Mouse (Mus musculus): ENCODE measurements around the gene Schip1. TPM values are rescaled to one million over a fixed set of nuclear protein-coding genes. Genes with fewer than 3 reads are reported as not detected.

Schip1 gene
- polyA plus RNA-seq, 1 experiment from 2014 or later = 2.3 TPM

DNA sequence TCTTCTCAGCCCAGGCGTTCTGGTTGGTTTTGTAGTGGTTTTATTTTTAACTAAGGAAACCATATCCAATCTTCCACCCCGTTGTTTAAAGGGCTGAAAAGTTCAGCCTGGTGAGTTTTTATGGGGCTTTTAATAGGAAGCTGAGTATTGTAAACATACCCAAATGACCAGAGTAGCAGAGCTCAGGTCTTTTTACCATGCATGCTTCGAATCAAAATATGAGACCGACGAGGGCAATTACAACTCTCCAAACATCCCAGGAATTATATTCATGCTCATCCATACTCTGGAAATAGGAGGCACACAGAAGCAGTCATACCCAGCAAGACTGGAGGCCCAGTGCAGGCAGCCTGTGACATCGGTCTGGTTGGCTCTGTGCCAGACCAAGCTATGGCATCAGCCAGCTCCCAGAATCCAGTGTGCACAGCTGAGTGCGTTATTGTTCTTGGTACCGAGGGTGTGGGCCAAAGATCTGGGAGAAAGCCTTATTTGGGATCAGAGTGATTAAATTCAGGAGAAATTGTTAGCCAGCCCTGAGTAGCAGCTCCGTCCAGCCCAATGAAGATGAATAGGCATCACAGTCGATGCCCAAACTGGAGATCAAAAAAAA lies 530.8 kb downstream of the Schip1 start:
- no peak overlapping the region for H3K27ac ChIP-seq (ENCODE audit: low read depth)
- no peak overlapping the region for H3K4me3 ChIP-seq (ENCODE audit: low read depth, low read length)
- no peak overlapping the region for H3K4me2 ChIP-seq (ENCODE audit: low read depth, low read length)
- H3K4me1 ChIP-seq (ENCODE audit: insufficient read depth) = peaks cover 15% of the 10 kb centered on the region; the same call in 1 of the 2 replicates
- WGBS (ENCODE audit: insufficient replicate concordance) = 70% methylated on average over 10 of the region's 10 CpGs
- H3K36me3 ChIP-seq (replicated peaks; ENCODE audit: insufficient read depth, low read length) = no peaks in the 10 kb centered on the region
- ATAC-seq (no peak), DNase-seq (no peak)
- H3K9ac ChIP-seq (replicated peaks) = no peak overlapping the region
- no peaks in the 10 kb centered on the region for H3K27me3 ChIP-seq (ENCODE audit: insufficient read depth, low read length)
- TF ChIP-seq EP300 (IDR thresholded peaks at IDR 0.05; ENCODE audit: low read depth) = no peak
- no peak for TF ChIP-seq CTCF (IDR thresholded peaks at IDR 0.05; ENCODE audit: low read depth)
- H3K9me3 ChIP-seq (ENCODE audit: low read length) = no peaks in the 10 kb centered on the region

GRCm38 (mm10) chr3:68596938-68597337 lies 532.3 kb downstream of the Schip1 start:
- H3K4me3 ChIP-seq (ENCODE audit: low read depth, low read length) = no peak overlapping the region
- H3K27ac ChIP-seq (ENCODE audit: low read depth) = no peak overlapping the region
- no peak for DNase-seq
- no peak overlapping the region for H3K4me2 ChIP-seq (ENCODE audit: low read depth, low read length)
- TF ChIP-seq CTCF (IDR thresholded peaks at IDR 0.05; ENCODE audit: low read depth) = no peak
- no peak for TF ChIP-seq EP300 (IDR thresholded peaks at IDR 0.05; ENCODE audit: low read depth)
- no peaks in the 10 kb centered on the region for H3K36me3 ChIP-seq (replicated peaks; ENCODE audit: insufficient read depth, low read length)
- no peaks in the 10 kb centered on the region for H3K27me3 ChIP-seq (ENCODE audit: insufficient read depth, low read length)
- peaks cover 15% of the 10 kb centered on the region; the same call in 1 of the 2 replicates for H3K4me1 ChIP-seq (ENCODE audit: insufficient read depth)
- no peak for ATAC-seq
- no peaks in the 10 kb centered on the region for H3K9me3 ChIP-seq (ENCODE audit: low read length)
- H3K9ac ChIP-seq (replicated peaks) = no peak overlapping the region
- 87% methylated on average over 4 of the region's 4 CpGs for WGBS (ENCODE audit: insufficient replicate concordance)

DNA sequence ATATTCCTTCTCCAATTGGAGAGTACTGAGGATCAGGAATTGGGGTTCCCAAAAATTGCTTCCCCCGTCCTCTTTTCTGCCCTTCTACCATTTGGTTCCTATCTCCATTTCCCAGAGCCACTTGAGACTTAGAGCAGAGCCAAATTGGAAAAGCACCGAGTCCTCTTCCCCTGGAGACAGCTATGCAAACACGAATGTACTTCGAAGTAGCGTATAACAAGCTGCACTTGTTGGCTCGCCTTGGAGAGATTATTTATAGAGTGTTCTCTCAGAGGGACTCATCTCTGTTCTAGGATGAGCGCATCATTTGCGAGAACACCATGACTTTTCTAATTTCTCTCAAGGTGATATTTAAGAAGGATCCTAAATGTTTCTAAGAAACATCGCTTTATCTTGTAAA lies 538.3 kb downstream of the Schip1 start:
- ATAC-seq = no peak

DNA sequence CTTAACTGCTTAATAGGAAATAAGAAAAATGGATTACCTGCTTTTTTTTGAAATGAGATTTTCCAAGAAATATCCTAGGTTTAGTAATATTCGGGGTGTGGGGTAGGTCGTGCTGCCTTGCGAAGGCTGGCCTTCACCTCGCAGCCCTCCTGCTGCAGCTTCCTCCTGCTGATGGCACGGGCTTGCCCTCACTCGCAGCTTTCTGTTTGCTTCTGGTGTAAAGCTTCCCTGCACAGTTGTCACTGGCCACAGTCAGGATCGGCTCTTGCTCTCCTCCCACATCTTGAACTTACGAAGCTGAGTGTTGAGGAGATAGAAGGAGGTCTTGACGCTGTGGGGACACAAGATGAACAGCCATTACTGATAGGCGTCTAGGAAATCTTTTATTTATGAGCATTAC lies 539.9 kb downstream of the Schip1 start:
- Histone ChIP-seq H3K4me1 (ENCODE audit: insufficient read depth) (no peaks in the 10 kb centered on the region), H3K4me3 (ENCODE audit: low read depth, low read length) (no peak overlapping the region), H3K27ac (ENCODE audit: low read depth) (no peak overlapping the region), H3K4me2 (ENCODE audit: low read depth, low read length) (no peak overlapping the region), H3K9ac (replicated peaks) (no peak overlapping the region), H3K36me3 (replicated peaks; ENCODE audit: insufficient read depth, low read length) (no peaks in the 10 kb centered on the region), H3K27me3 (ENCODE audit: insufficient read depth, low read length) (no peaks in the 10 kb centered on the region), H3K9me3 (ENCODE audit: low read length) (no peaks in the 10 kb centered on the region)
- TF ChIP-seq CTCF (IDR thresholded peaks at IDR 0.05; ENCODE audit: low read depth) (no peak), EP300 (IDR thresholded peaks at IDR 0.05; ENCODE audit: low read depth) (no peak)
- DNase-seq = no peak
- no peak for ATAC-seq
- WGBS (ENCODE audit: insufficient replicate concordance) = 60% methylated on average over 10 of the region's 10 CpGs

More for the DNA sequence above, 538.3 kb downstream of the Schip1 start:
- Histone ChIP-seq H3K4me1 (ENCODE audit: insufficient read depth) (no peaks in the 10 kb centered on the region), H3K4me3 (ENCODE audit: low read depth, low read length) (no peak overlapping the region), H3K27ac (ENCODE audit: low read depth) (no peak overlapping the region), H3K9ac (replicated peaks) (no peak overlapping the region), H3K36me3 (replicated peaks; ENCODE audit: insufficient read depth, low read length) (no peaks in the 10 kb centered on the region), H3K4me2 (ENCODE audit: low read depth, low read length) (no peak overlapping the region), H3K27me3 (ENCODE audit: insufficient read depth, low read length) (no peaks in the 10 kb centered on the region), H3K9me3 (ENCODE audit: low read length) (no peaks in the 10 kb centered on the region)
- TF ChIP-seq CTCF (IDR thresholded peaks at IDR 0.05; ENCODE audit: low read depth) (no peak), EP300 (IDR thresholded peaks at IDR 0.05; ENCODE audit: low read depth) (no peak)
- WGBS (ENCODE audit: insufficient replicate concordance) = 85% methylated on average over 9 of the region's 9 CpGs
- DNase-seq = no peak

DNA sequence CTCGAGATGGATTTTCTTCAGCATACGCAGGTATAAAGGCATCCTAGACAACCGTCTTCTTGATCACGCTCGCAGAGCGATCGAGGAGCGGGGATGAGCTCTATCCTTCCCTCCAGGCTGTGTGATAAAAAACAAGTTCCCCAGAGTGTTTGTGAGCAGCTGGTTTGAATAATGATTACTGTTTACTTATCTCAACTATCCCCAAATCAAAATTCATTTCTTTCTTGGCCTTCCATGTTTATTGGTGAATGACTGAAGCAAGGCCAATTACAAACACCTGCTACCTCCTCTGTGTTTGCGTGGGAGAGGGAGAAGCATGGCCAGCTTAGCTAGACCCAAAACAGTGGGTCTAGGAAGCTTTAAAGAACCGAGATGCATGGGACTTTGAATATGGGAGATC lies 540.4 kb downstream of the Schip1 start:
- 77% methylated on average over 10 of the region's 10 CpGs for WGBS (ENCODE audit: insufficient replicate concordance)
- Histone ChIP-seq H3K36me3 (replicated peaks; ENCODE audit: insufficient read depth, low read length) (no peaks in the 10 kb centered on the region), H3K4me2 (ENCODE audit: low read depth, low read length) (no peak overlapping the region), H3K27ac (ENCODE audit: low read depth) (no peak overlapping the region), H3K9me3 (ENCODE audit: low read length) (no peaks in the 10 kb centered on the region), H3K4me3 (ENCODE audit: low read depth, low read length) (no peak overlapping the region), H3K4me1 (ENCODE audit: insufficient read depth) (no peaks in the 10 kb centered on the region), H3K9ac (replicated peaks) (no peak overlapping the region), H3K27me3 (ENCODE audit: insufficient read depth, low read length) (no peaks in the 10 kb centered on the region)
- no peak for ATAC-seq
- no peak for DNase-seq
- TF ChIP-seq CTCF (IDR thresholded peaks at IDR 0.05; ENCODE audit: low read depth) (no peak), EP300 (IDR thresholded peaks at IDR 0.05; ENCODE audit: low read depth) (no peak)

DNA sequence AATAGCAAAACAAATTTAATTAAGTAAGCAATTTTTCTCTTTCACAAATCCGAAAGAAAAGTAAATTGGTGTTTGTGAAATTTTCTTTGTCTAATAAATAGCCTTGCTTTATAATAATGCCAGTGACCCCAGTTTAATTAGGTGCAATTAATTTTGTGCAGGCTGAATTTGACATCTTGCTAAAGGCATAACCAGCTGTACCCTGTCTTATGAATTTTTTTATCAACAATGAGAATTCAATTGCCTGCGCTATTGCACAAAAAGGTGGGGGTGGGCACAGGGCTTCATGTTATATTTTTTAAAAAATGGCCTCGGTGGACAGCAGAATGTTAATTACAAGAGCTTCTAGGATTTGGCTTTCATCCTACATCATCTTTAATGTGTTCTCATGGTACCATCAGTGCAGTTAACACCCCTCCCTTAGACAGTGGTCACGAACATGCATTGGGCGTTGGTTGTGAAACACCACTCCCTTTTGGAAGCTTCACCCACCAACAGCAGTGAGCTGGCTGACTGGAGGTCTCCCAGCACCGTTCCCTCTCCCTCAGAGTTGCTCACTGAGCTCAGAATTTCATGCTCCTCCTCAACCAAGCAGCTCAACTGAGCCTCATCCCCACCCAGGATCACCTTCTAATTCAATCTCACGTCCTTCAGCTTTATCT lies 541.5 kb downstream of the Schip1 start:
- TF ChIP-seq EP300 (IDR thresholded peaks at IDR 0.05; ENCODE audit: low read depth) (no peak), CTCF (IDR thresholded peaks at IDR 0.05; ENCODE audit: low read depth) (no peak)
- no peaks in the 10 kb centered on the region for H3K36me3 ChIP-seq (replicated peaks; ENCODE audit: insufficient read depth, low read length)
- WGBS (ENCODE audit: insufficient replicate concordance) = 75% methylated on average over 7 of the region's 7 CpGs
- no peak overlapping the region for H3K4me3 ChIP-seq (ENCODE audit: low read depth, low read length)
- H3K9ac ChIP-seq (replicated peaks) = no peak overlapping the region
- no peaks in the 10 kb centered on the region for H3K9me3 ChIP-seq (ENCODE audit: low read length)
- ATAC-seq (no peak), DNase-seq (no peak)
- no peak overlapping the region for H3K4me2 ChIP-seq (ENCODE audit: low read depth, low read length)
- no peaks in the 10 kb centered on the region for H3K4me1 ChIP-seq (ENCODE audit: insufficient read depth)
- no peaks in the 10 kb centered on the region for H3K27me3 ChIP-seq (ENCODE audit: insufficient read depth, low read length)
- no peak overlapping the region for H3K27ac ChIP-seq (ENCODE audit: low read depth)
